Mouse (Mus musculus): ENCODE measurements around the gene Vps29. TPM values are rescaled to one million over a fixed set of nuclear protein-coding genes. Genes with fewer than 3 reads are reported as not detected.

The Vps29 gene
- polyA plus RNA-seq, 1 experiment from 2014 or later = 347 TPM

- WGBS = 96% methylated on average over 5 of the region's 5 CpGs
Observed at GRCm38 (mm10) chr5:122414351-122414750, 60.2 kb downstream of the Vps29 start.

More at GRCm38 (mm10) chr5:122414351-122414750, 60.2 kb downstream of the Vps29 start:
- no peak overlapping the region for H3K9ac ChIP-seq (replicated peaks; ENCODE audit: low read depth, low read length)
- no peaks in the 10 kb centered on the region for H3K27me3 ChIP-seq (ENCODE audit: control insufficient read depth, insufficient read depth, low read length)
- H3K9me3 ChIP-seq (ENCODE audit: control insufficient read depth, low read length) = no peaks in the 10 kb centered on the region
- ATAC-seq (ENCODE audit: low read depth) = no peak
- H3K27ac ChIP-seq (ENCODE audit: low read depth, low read length) = no peak overlapping the region
- no peak overlapping the region for H3K4me2 ChIP-seq (ENCODE audit: low read depth, low read length)
- H3K4me3 ChIP-seq (ENCODE audit: low read depth, low read length) = no peak overlapping the region
- no peaks in the 10 kb centered on the region for H3K36me3 ChIP-seq (ENCODE audit: control insufficient read depth, insufficient read depth, low read length)
- H3K4me1 ChIP-seq (ENCODE audit: control insufficient read depth, insufficient read depth, low read length) = no peaks in the 10 kb centered on the region

Other genes starting within 250 kb of the Vps29 start
- 0.13 TPM in 1 of 2 replicates, not detected in the other for gene Ccdc63, start 213.5 kb upstream of the Vps29 start, polyA plus RNA-seq (2014; fragmentation: Nextera tagmentation; extraction: Ambion mirVana)
- gene Ppp1cc, start 196.1 kb upstream of the Vps29 start, polyA plus RNA-seq (2014; fragmentation: Nextera tagmentation; extraction: Ambion mirVana) = 198 and 202 TPM in 2 replicates
- 0.72 and 0.84 TPM in 2 replicates for gene Hvcn1, start 147.6 kb upstream of the Vps29 start, polyA plus RNA-seq (2014; fragmentation: Nextera tagmentation; extraction: Ambion mirVana)
- 5.5 and 7.1 TPM in 2 replicates for gene Tctn1, start 89.9 kb upstream of the Vps29 start, polyA plus RNA-seq (2014; fragmentation: Nextera tagmentation; extraction: Ambion mirVana)
- 9.2 and 9.9 TPM in 2 replicates for gene Pptc7, start 70.0 kb upstream of the Vps29 start, polyA plus RNA-seq (2014; fragmentation: Nextera tagmentation; extraction: Ambion mirVana)
- gene Rad9b, start 136 bp upstream of the Vps29 start, polyA plus RNA-seq (2014; fragmentation: Nextera tagmentation; extraction: Ambion mirVana) = 20.2 and 24.7 TPM in 2 replicates
- 44.7 and 48.2 TPM in 2 replicates for gene Gpn3, start 17.5 kb downstream of the Vps29 start, polyA plus RNA-seq (2014; fragmentation: Nextera tagmentation; extraction: Ambion mirVana)
- 146 and 158 TPM in 2 replicates for gene Fam216a, start 18.0 kb downstream of the Vps29 start, polyA plus RNA-seq (2014; fragmentation: Nextera tagmentation; extraction: Ambion mirVana)
- 46.6 and 81.6 TPM in 2 replicates for gene Arpc3, start 37.5 kb downstream of the Vps29 start, polyA plus RNA-seq (2014; fragmentation: Nextera tagmentation; extraction: Ambion mirVana)
- 30.1 and 33.4 TPM in 2 replicates for gene Anapc7, start 67.3 kb downstream of the Vps29 start, polyA plus RNA-seq (2014; fragmentation: Nextera tagmentation; extraction: Ambion mirVana)
- 76.3 and 78.4 TPM in 2 replicates for gene Atp2a2, start 147.9 kb downstream of the Vps29 start, polyA plus RNA-seq (2014; fragmentation: Nextera tagmentation; extraction: Ambion mirVana)

Measured in neural tube, embryonic 14.5 days (tissue).